In genomic region chr7:79548893-79549555, GRCm38 (mm10) we compare ENCODE assay signal across 17 mouse cellular contexts.
A peak's percentile ranks its signal among the peaks of the same experiment; 100 is the strongest.
DNase-seq lines count a peak whose midpoint lies in the region; ATAC-seq and TF ChIP-seq lines count a peak whose summit lies in the region.
"Had no signal": no experiment of that assay in that cellular context is flagged by ENCODE, and none has a peak within 500 bp of the region (broad histone marks: within the 10 kb centered on the region; RNA-seq: fewer than 3 reads in every experiment).

No protein-coding gene starts in this region.

- H3K9me3 ChIP-seq in forebrain, embryonic 16.5 days (ENCODE audit: control insufficient read depth, low read length): no peaks in the 10 kb centered on the region
- no peaks in the 10 kb centered on the region for H3K9me3 ChIP-seq in hindbrain, postnatal 0 days (ENCODE audit: low read length)
- no peaks in the 10 kb centered on the region for H3K9me3 ChIP-seq in neural tube, embryonic 14.5 days (ENCODE audit: control insufficient read depth, low read length)
- H3K9me3 ChIP-seq: kidney, embryonic 15.5 days; limb, embryonic 12.5 days had no signal

- no peak overlapping the region for H3K4me3 ChIP-seq in forebrain, embryonic 16.5 days (replicated peaks; ENCODE audit: low read length)
- H3K4me3 ChIP-seq in hindbrain, postnatal 0 days (ENCODE audit: low read length): no peak overlapping the region
- no peak overlapping the region for H3K4me3 ChIP-seq in neural tube, embryonic 14.5 days (ENCODE audit: low read depth, low read length)
- H3K4me3 ChIP-seq: kidney, embryonic 15.5 days; layer of hippocampus, adult 2 months; limb, embryonic 12.5 days had no signal

- peak; percentile 42 for DNase-seq in embryo, embryonic 11 days
- no peak for DNase-seq in embryo, embryonic 10 days (ENCODE audit: low spot score)
- DNase-seq in hindbrain, postnatal 0 days (ENCODE audit: low spot score): no peak
- no peak for DNase-seq in layer of hippocampus, adult 11-12 months (ENCODE audit: low spot score)
- no peak for DNase-seq in frontal cortex, postnatal 14 days (ENCODE audit: low spot score in 2 of 2)
- DNase-seq: heart, adult 18-20 months; lung, postnatal 10 days; spleen, adult 18-20 months; thymus, postnatal 14 days had no signal

- H3K4me1 ChIP-seq in forebrain, embryonic 16.5 days (replicated peaks; ENCODE audit: control insufficient read depth, insufficient read depth, low read length): peaks cover 59% of the 10 kb centered on the region
- no peaks in the 10 kb centered on the region for H3K4me1 ChIP-seq in hindbrain, postnatal 0 days (ENCODE audit: insufficient read depth, low read length)
- H3K4me1 ChIP-seq in neural tube, embryonic 14.5 days (ENCODE audit: control insufficient read depth, insufficient read depth, low read length): peaks cover 14% of the 10 kb centered on the region; the same call in 1 of the 2 replicates
- H3K4me1 ChIP-seq: kidney, embryonic 15.5 days; limb, embryonic 12.5 days had no signal

- H3K9ac ChIP-seq in forebrain, embryonic 16.5 days (replicated peaks; ENCODE audit: low read depth, low read length): peak overlapping the region; percentile 10
- 0 out of 2 replicates have a peak overlapping the region, but pooled peaks have one; percentile 15 for H3K9ac ChIP-seq in hindbrain, postnatal 0 days (replicated peaks; ENCODE audit: low read length)
- H3K9ac ChIP-seq in neural tube, embryonic 14.5 days (replicated peaks; ENCODE audit: low read depth, low read length): no peak overlapping the region; the same call in 1 of the 2 replicates
- H3K9ac ChIP-seq: kidney, embryonic 15.5 days; limb, embryonic 12.5 days; liver, embryonic 14.5 days had no signal

- 5% methylated on average over 12 of the region's 12 CpGs for WGBS in forebrain, embryonic 16.5 days
- WGBS in hindbrain, postnatal 0 days: 28% methylated on average over 12 of the region's 12 CpGs
- WGBS in neural tube, embryonic 14.5 days: 19% methylated on average over 12 of the region's 12 CpGs

- no peaks in the 10 kb centered on the region for H3K27me3 ChIP-seq in forebrain, embryonic 16.5 days (replicated peaks; ENCODE audit: control insufficient read depth, insufficient read depth, low read length)
- H3K27me3 ChIP-seq in hindbrain, postnatal 0 days (ENCODE audit: insufficient read depth, low read length): no peaks in the 10 kb centered on the region; the same call in 1 of the 2 replicates
- H3K27me3 ChIP-seq in neural tube, embryonic 14.5 days (ENCODE audit: control insufficient read depth, insufficient read depth, low read length): no peaks in the 10 kb centered on the region

- ATAC-seq in forebrain, embryonic 16.5 days: peak; percentile 45
- no peak for ATAC-seq in hindbrain, postnatal 0 days
- no peak for ATAC-seq in neural tube, embryonic 14.5 days (ENCODE audit: low read depth)
- ATAC-seq in inflammation-experienced regulatory T-cells, adult 6 months: no peak

- H3K27ac ChIP-seq in forebrain, embryonic 16.5 days (ENCODE audit: low read length): peak overlapping the region; percentile 71
- H3K27ac ChIP-seq in hindbrain, postnatal 0 days: no peak overlapping the region
- H3K27ac ChIP-seq in neural tube, embryonic 14.5 days (ENCODE audit: low read depth, low read length): peak overlapping the region; percentile 52; the same call in 1 of the 2 replicates
- H3K27ac ChIP-seq: kidney, embryonic 15.5 days; limb, embryonic 12.5 days; liver, embryonic 14.5 days; stomach, postnatal 0 days had no signal

- H3K4me2 ChIP-seq in forebrain, embryonic 16.5 days (ENCODE audit: low read length): no peak overlapping the region
- no peak overlapping the region for H3K4me2 ChIP-seq in hindbrain, postnatal 0 days (ENCODE audit: low read depth, low read length)
- no peak overlapping the region for H3K4me2 ChIP-seq in neural tube, embryonic 14.5 days (ENCODE audit: low read depth, low read length)
- H3K4me2 ChIP-seq: kidney, embryonic 15.5 days; limb, embryonic 12.5 days had no signal

- no peak for TF ChIP-seq CTCF in hindbrain, postnatal 0 days (IDR thresholded peaks at IDR 0.05; ENCODE audit: low read depth)

- H3K36me3 ChIP-seq in forebrain, embryonic 16.5 days (ENCODE audit: control insufficient read depth, insufficient read depth): no peaks in the 10 kb centered on the region
- H3K36me3 ChIP-seq in hindbrain, postnatal 0 days (ENCODE audit: insufficient read depth, low read length): no peaks in the 10 kb centered on the region
- no peaks in the 10 kb centered on the region for H3K36me3 ChIP-seq in neural tube, embryonic 14.5 days (ENCODE audit: control insufficient read depth, insufficient read depth, low read length)
- H3K36me3 ChIP-seq: kidney, embryonic 15.5 days; limb, embryonic 12.5 days had no signal
